Mouse (Mus musculus): ENCODE measurements around the gene Ankrd23. TPM values are rescaled to one million over a fixed set of nuclear protein-coding genes. Genes with fewer than 3 reads are reported as not detected.
A peak's percentile ranks its signal among the peaks of the same experiment; 100 is the strongest.

Gene Ankrd23
- polyA plus RNA-seq, 1 experiment = 18.1 TPM

- peak; percentile 99 for DNase-seq (ENCODE audit: low read depth)
- TF ChIP-seq CTCF (IDR thresholded peaks at IDR 0.05; ENCODE audit: borderline replicate concordance, extremely low read depth, insufficient read depth, insufficient read length) (peak; percentile 57), POLR2A (IDR thresholded peaks at IDR 0.05; ENCODE audit: borderline replicate concordance, extremely low read depth, insufficient read depth, insufficient read length, poor library complexity, severe bottlenecking) (peak; percentile 91)
These were observed 25.2 kb downstream of the Ankrd23 start, which contains the start of gene Cnnm3 for GRCm38 (mm10) chr1:36511289-36512021. Gene Cnnm3, plus strand, starts transcription at chr1:36511867.

- TF ChIP-seq POLR2A (IDR thresholded peaks at IDR 0.05; ENCODE audit: borderline replicate concordance, extremely low read depth, insufficient read depth, insufficient read length, poor library complexity, severe bottlenecking) (no peak), CTCF (IDR thresholded peaks at IDR 0.05; ENCODE audit: borderline replicate concordance, extremely low read depth, insufficient read depth, insufficient read length) (no peak)
- no peak for DNase-seq (ENCODE audit: low read depth)
These were observed 28.4 kb downstream of the Ankrd23 start for GRCm38 (mm10) chr1:36508238-36508637.

GRCm38 (mm10) chr1:36501261-36501660 lies 35.4 kb downstream of the Ankrd23 start:
- DNase-seq (ENCODE audit: low read depth) = peak; percentile 81
- TF ChIP-seq CTCF (IDR thresholded peaks at IDR 0.05; ENCODE audit: borderline replicate concordance, extremely low read depth, insufficient read depth, insufficient read length) (peak; percentile 89), POLR2A (IDR thresholded peaks at IDR 0.05; ENCODE audit: borderline replicate concordance, extremely low read depth, insufficient read depth, insufficient read length, poor library complexity, severe bottlenecking) (no peak)

- TF ChIP-seq POLR2A (IDR thresholded peaks at IDR 0.05; ENCODE audit: borderline replicate concordance, extremely low read depth, insufficient read depth, insufficient read length, poor library complexity, severe bottlenecking) = no peak
- TF ChIP-seq CTCF (IDR thresholded peaks at IDR 0.05; ENCODE audit: borderline replicate concordance, extremely low read depth, insufficient read depth, insufficient read length) = no peak
- no peak for DNase-seq (ENCODE audit: low read depth)
These were observed 39.4 kb downstream of the Ankrd23 start for GRCm38 (mm10) chr1:36497312-36497711.

- peak; percentile 52 for DNase-seq (ENCODE audit: low read depth)
These were observed 40.0 kb downstream of the Ankrd23 start for GRCm38 (mm10) chr1:36496719-36497118.

GRCm38 (mm10) chr1:36493299-36493698 lies 43.4 kb downstream of the Ankrd23 start:
- DNase-seq (ENCODE audit: low read depth) = no peak
- no peak for TF ChIP-seq POLR2A (IDR thresholded peaks at IDR 0.05; ENCODE audit: borderline replicate concordance, extremely low read depth, insufficient read depth, insufficient read length, poor library complexity, severe bottlenecking)

More at GRCm38 (mm10) chr1:36496719-36497118, 40.0 kb downstream of the Ankrd23 start:
- TF ChIP-seq POLR2A (IDR thresholded peaks at IDR 0.05; ENCODE audit: borderline replicate concordance, extremely low read depth, insufficient read depth, insufficient read length, poor library complexity, severe bottlenecking) (no peak), CTCF (IDR thresholded peaks at IDR 0.05; ENCODE audit: borderline replicate concordance, extremely low read depth, insufficient read depth, insufficient read length) (peak; percentile 37; the same call in 1 of the 2 replicates)

- TF ChIP-seq CTCF (IDR thresholded peaks at IDR 0.05; ENCODE audit: borderline replicate concordance, extremely low read depth, insufficient read depth, insufficient read length) = peak; percentile 48; the same call in 1 of the 2 replicates
- TF ChIP-seq POLR2A (IDR thresholded peaks at IDR 0.05; ENCODE audit: borderline replicate concordance, extremely low read depth, insufficient read depth, insufficient read length, poor library complexity, severe bottlenecking) = no peak
- DNase-seq (ENCODE audit: low read depth) = peak; percentile 43
These were observed 44.1 kb downstream of the Ankrd23 start for GRCm38 (mm10) chr1:36492416-36493139.

GRCm38 (mm10) chr1:36489661-36490060 lies 47.0 kb downstream of the Ankrd23 start:
- no peak for DNase-seq (ENCODE audit: low read depth)
- TF ChIP-seq POLR2A (IDR thresholded peaks at IDR 0.05; ENCODE audit: borderline replicate concordance, extremely low read depth, insufficient read depth, insufficient read length, poor library complexity, severe bottlenecking) (no peak), CTCF (IDR thresholded peaks at IDR 0.05; ENCODE audit: borderline replicate concordance, extremely low read depth, insufficient read depth, insufficient read length) (no peak)

GRCm38 (mm10) chr1:36487111-36487510 lies 49.6 kb downstream of the Ankrd23 start:
- TF ChIP-seq POLR2A (IDR thresholded peaks at IDR 0.05; ENCODE audit: borderline replicate concordance, extremely low read depth, insufficient read depth, insufficient read length, poor library complexity, severe bottlenecking) = no peak
- no peak for TF ChIP-seq CTCF (IDR thresholded peaks at IDR 0.05; ENCODE audit: borderline replicate concordance, extremely low read depth, insufficient read depth, insufficient read length)
- DNase-seq (ENCODE audit: low read depth) = no peak

- DNase-seq (ENCODE audit: low read depth) = no peak
- no peak for TF ChIP-seq CTCF (IDR thresholded peaks at IDR 0.05; ENCODE audit: borderline replicate concordance, extremely low read depth, insufficient read depth, insufficient read length)
- no peak for TF ChIP-seq POLR2A (IDR thresholded peaks at IDR 0.05; ENCODE audit: borderline replicate concordance, extremely low read depth, insufficient read depth, insufficient read length, poor library complexity, severe bottlenecking)
These were observed 51.6 kb downstream of the Ankrd23 start for GRCm38 (mm10) chr1:36485080-36485479.

- TF ChIP-seq POLR2A (IDR thresholded peaks at IDR 0.05; ENCODE audit: borderline replicate concordance, extremely low read depth, insufficient read depth, insufficient read length, poor library complexity, severe bottlenecking) = no peak
- TF ChIP-seq CTCF (IDR thresholded peaks at IDR 0.05; ENCODE audit: borderline replicate concordance, extremely low read depth, insufficient read depth, insufficient read length) = no peak
- no peak for DNase-seq (ENCODE audit: low read depth)
These were observed 52.9 kb downstream of the Ankrd23 start for GRCm38 (mm10) chr1:36483825-36484224.

Other genes with a start within 250 kb of the Ankrd23 start
- 1.8 and 2.8 TPM in 2 replicates for gene Arid5a, start 229.2 kb downstream of the Ankrd23 start, polyA plus RNA-seq (2012; rRNA removed)
- 65.6 and 73.9 TPM in 2 replicates for gene Kansl3, start 167.7 kb downstream of the Ankrd23 start, polyA plus RNA-seq (2012; rRNA removed)
- 0.03 and 0.07 TPM in 2 replicates for gene Fer1l5, start 164.6 kb downstream of the Ankrd23 start, polyA plus RNA-seq (2012; rRNA removed)
- gene Lman2l, start 91.6 kb downstream of the Ankrd23 start, polyA plus RNA-seq (2012; rRNA removed) = 46.8 and 52.8 TPM in 2 replicates
- gene Cnnm4, start 65.3 kb downstream of the Ankrd23 start, polyA plus RNA-seq (2012; rRNA removed) = 4.5 and 5.4 TPM in 2 replicates
- gene Cnnm3, start 25.0 kb downstream of the Ankrd23 start, polyA plus RNA-seq (2012; rRNA removed) = 33.6 TPM in 2 replicates
- gene Gm42417, start 2.5 kb upstream of the Ankrd23 start, polyA plus RNA-seq (2012; rRNA removed) = 0.07 and 0.08 TPM in 2 replicates
- gene Ankrd39, start 10.6 kb upstream of the Ankrd23 start, polyA plus RNA-seq (2012; rRNA removed) = 20.7 and 24.1 TPM in 2 replicates
- gene Sema4c, start 21.5 kb upstream of the Ankrd23 start, polyA plus RNA-seq (2012; rRNA removed) = 64.2 and 66.1 TPM in 2 replicates
- 0.22 and 0.32 TPM in 2 replicates for gene Fam178b, start 146.3 kb upstream of the Ankrd23 start, polyA plus RNA-seq (2012; rRNA removed)
- 318 and 374 TPM in 2 replicates for gene Cox5b, start 154.6 kb upstream of the Ankrd23 start, polyA plus RNA-seq (2012; rRNA removed)
- gene 4933424G06Rik, start 173.3 kb upstream of the Ankrd23 start, polyA plus RNA-seq (2012; rRNA removed) = 0.11 and 0.12 TPM in 2 replicates
- gene Actr1b, start 177.5 kb upstream of the Ankrd23 start, polyA plus RNA-seq (2012; rRNA removed) = 208 and 288 TPM in 2 replicates
- gene Zap70, start 224.9 kb upstream of the Ankrd23 start, polyA plus RNA-seq (2012; rRNA removed) = 1.5 and 1.8 TPM in 2 replicates